Mouse (Mus musculus): Measurements from ENCODE around the gene Elk4.

Gene Elk4

DNA sequence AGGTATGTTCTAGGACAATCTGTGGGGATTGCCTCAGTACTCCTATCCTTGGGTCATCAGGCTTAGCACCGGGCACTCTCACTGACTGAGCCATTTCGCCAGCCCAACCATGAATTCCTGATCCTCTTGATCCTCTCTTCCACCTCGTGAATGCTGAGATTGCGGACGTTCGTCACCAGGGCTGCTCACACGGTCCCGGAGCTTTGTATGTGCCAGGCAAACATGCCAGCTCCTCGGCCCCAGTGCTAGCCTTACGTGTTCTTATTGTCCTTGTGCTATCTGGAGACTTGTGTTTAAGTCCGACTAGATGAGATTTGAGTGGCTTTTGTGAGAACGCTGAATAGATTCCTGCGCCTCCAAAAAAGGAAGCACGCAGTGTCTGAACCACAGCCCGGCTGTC lies 20.0 kb upstream of the Elk4 start:
- DNase-seq (ENCODE audit: low spot score), result no peak

DNA sequence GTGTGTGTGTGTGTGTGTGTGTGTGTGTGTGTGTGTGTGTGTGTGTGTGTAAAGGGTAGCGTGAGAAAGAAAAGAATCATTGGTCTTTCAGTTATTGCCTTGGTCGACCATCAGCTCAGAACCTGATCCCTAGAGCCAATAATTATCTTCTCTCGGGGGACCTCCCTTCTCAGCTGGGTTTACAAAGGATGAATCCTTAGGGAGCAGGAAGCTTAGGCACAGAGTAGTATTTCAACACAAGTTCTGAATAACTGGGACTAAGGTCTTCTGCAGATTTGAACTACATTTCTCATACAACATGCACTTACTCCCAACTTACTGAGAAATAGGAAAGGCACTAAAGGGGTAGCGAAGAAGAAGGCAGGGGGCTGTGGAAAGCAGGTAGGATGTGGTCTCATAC lies 17.9 kb upstream of the Elk4 start:
- DNase-seq (ENCODE audit: low spot score), result no peak

DNA sequence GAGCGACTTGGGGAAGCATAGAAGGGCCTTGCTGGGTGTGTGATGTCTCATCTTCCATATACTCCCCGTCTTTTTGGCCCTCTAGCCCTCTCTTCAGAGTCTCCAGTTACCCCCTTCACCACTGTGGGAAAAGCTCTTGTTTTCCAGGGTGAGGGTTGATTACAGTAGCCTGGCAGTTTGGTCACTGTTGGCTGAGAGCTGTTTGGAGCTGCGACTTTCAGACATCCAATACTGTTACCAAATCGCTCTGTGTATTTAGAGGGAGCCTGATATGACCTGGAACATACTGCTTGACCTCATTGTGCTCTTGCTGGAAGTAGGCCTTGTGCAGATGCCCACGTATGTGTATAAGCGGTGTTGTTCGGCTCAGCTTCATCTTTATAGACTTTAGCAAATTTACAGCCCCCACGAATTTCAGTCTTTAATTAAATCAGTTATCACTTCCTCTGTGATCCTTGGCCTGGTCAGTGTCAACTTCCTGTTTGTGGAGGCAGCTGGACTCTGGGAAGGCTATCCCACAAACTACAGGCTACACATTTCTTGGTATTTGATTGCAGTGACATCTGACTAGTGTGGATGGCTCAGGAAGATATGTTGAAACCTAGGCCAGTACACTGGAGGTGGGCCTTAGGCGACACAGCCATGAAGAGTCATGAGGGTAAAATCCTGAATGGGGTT lies 17.2 kb upstream of the Elk4 start:
- no peak for DNase-seq (ENCODE audit: low spot score)

DNA sequence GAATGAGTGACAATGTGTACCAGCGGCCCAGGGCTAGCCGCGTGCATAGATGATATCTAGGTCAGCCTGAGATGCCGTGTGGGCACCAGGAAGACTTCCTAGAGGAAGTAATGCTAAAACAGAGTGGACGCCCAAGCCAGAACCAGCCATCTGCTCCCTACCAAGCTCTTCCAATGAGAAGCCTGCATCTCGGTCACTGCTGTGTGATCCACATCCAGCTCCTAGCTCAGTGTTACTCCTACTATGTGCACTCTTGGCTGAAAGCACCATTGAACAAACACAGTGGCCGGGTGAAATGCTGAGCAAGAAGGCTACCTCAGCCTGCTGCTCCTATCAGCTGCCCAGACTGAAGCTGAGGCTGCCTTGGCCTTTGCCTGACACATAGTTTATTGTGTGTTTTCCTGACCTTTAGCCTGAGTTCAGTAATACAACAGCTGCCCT lies 14.8 kb upstream of the Elk4 start:
- no peak for DNase-seq (ENCODE audit: low spot score)

DNA sequence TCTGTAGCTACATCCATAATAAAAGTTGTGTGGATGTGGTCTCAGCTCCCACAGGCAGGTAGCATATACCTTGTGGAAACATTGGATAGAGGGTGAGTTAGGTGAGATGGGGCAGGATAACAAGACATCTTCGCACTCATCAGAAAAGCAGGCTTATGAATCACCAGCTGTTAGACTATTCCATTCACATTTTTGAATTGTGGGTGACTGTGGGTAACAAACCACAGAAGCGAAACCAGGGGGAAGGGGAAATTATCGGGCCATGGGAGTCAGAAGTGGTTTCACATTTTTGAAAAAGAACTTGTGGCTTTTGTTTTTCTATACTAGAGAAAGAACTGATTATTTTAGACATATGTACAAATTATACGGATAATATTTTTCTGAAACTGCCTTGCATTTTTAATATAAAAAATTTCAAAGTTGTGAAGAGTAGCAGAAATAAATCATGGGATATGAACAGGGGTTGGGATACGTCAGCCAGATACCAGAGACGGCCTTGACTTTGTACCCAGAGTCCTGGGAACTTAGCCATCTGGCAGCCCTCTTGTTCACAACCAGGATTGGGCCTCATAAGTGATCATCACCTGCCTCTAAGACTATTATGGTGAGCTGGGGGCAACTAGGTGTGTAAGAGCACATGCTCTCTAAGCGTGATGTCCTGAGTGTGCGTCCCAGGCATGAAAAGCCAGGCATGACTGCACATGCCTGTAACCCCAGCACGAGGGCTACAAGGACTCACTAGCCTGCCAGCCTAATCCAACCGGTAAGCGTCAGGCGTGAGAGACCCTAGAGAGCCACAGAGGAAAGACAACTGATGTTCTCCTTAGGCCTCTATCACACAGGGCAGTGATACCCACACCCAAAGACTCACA lies 14.0 kb upstream of the Elk4 start:
- no peak for DNase-seq (ENCODE audit: low spot score)

GRCm38 (mm10) chr1:131995062-131995461 lies 12.3 kb upstream of the Elk4 start:
- no peak for DNase-seq (ENCODE audit: low spot score)

DNA sequence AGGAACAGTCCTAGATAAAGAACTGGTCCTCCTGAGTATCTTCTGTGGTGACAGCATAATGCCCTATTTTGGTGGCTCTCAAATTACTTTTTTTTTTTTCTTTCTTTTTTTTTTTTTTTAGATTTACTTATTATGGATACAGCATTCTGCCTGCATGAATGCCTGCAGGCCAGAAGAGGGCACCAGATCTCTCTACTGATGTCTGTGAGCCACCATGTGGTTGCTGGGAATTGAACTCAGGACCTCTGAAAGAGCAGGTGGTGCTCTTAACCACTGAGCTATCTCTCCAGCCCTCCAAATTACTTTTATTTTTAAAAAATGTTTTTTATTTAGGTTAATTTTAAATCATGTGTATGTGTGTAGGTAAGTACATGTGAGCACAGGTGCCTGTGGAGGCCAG lies 6.9 kb upstream of the Elk4 start:
- no peak for DNase-seq (ENCODE audit: low spot score)

DNA sequence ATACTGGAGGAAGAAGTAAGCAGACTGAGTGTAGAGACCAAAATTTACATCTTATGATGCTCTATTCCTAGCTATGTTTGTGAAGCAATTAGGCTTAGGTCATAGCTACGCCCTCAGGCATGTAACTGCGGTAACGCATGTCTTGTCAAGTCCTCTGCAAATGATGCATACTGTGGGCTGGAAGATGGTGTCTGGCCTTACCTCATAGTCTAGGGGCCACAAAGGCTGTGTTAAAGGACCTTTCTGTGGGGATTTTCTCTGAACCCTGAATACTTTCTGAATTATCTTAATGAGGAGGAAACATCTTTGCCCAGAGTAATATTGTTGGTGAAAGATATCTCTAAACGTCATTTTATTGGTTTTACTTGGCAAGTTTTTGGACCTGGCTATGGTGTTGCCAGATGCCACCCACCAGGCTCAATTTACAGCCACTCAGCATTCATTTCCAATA lies 5.5 kb upstream of the Elk4 start:
- no peak for DNase-seq (ENCODE audit: low spot score)

- no peak for DNase-seq (ENCODE audit: low spot score)
These were observed 4.3 kb upstream of the Elk4 start for GRCm38 (mm10) chr1:132003111-132003510.

GRCm38 (mm10) chr1:132003817-132004216 lies 3.6 kb upstream of the Elk4 start:
- DNase-seq (ENCODE audit: low spot score), result no peak

DNA sequence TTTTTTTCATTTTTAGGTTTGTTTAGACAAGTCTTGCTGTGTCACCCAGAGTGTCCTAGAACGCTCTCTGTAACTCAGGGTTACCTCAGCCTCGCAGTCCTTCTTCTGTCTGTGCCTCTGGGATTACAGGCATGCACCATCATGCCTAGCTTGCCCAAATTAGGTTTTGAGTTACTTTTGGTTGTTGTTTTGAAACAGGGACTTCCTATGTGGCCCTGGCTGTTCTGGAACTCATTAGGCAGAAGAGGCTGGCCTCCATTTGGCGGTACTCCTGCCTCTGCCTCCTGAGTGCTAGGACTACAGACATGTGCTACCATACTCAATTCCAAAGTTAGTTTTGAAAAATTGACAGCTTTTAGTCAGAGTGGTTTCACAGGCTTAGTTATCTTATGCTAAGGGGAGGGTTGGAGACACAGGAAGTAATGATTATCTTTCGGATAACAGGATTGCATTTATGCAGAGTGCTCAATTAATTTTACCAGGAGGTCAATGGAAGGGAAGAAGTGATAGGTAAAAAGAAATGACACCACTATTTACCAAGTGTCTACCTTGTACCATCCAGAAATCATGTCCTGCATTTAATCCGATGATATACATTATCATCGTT lies 2.7 kb upstream of the Elk4 start:
- no peak for DNase-seq (ENCODE audit: low spot score)

- DNase-seq (ENCODE audit: low spot score), result no peak
These were observed 1.9 kb upstream of the Elk4 start for GRCm38 (mm10) chr1:132005466-132005865.

DNA sequence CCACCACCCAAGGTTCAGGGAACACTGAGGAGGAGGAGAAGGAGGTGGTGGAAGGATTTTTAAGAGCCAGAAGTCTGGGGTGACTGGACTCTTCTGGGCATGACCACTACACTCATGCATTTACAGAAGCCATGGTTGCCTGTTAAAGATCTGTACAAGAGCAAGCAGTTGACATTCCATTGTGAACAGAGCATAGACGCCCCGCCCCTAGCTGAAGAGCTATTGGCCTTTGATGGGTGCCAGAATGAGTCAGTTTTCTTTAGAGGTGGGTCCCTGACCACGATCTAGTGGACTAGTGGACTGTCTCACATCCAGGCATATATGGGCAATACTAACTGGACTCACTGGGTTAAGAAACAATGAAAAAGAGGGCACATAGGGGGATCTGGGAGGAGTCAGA lies 1.4 kb upstream of the Elk4 start:
- no peak for DNase-seq (ENCODE audit: low spot score)

GRCm38 (mm10) chr1:132006721-132007120 lies 686 bp upstream of the Elk4 start:
- no peak for DNase-seq (ENCODE audit: low spot score)

GRCm38 (mm10) chr1:132007828-132008827 lies 721 bp downstream of the Elk4 start:
- peak; percentile 80 for DNase-seq (ENCODE audit: low spot score)

GRCm38 (mm10) chr1:132008881-132009644 lies 1.7 kb downstream of the Elk4 start:
- DNase-seq (ENCODE audit: low spot score), result no peak

DNA sequence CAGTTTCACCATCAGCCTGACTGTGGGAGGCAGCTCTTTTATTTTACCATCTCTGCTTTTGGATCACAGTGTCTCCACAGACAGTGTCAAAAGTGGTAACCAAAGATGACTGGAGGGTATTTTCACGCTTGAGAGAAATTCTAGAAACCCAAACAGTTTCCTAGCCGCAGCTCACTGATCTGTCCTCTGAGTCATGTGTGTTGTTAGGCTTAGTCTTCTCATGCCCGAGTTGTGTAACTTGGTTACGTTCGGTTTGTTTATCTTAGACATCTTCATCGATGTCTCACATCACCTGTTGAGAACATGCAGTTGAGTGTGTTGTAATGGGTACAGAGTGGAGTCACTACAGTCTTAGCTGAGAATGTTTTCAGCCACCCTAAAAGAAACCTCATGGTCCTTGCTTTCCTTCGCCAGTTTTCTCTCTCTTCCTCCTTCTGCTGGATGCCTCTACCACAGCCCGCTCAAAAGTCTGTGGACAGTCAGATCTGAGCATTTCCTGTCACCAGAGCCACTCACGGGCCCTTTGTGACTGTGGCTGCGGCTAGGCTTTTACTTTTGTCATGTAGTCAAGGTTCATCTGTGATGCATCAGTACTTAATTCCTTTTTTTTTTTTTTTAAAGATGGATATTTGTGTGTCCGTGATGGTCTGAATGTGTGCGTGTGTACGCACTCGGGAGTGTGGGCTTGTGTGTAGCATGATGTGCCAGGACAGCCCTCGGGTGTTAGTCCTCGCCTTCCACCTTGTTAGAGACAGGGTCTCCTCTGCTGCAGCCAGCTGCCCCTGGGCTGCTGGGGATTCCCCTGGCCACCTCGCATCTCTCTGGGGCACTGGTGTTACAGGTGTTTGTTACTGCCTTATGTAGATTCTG lies 3.5 kb downstream of the Elk4 start:
- DNase-seq (ENCODE audit: low spot score), result no peak

- DNase-seq (ENCODE audit: low spot score), result no peak
These were observed 4.4 kb downstream of the Elk4 start for GRCm38 (mm10) chr1:132011785-132012184.

DNA sequence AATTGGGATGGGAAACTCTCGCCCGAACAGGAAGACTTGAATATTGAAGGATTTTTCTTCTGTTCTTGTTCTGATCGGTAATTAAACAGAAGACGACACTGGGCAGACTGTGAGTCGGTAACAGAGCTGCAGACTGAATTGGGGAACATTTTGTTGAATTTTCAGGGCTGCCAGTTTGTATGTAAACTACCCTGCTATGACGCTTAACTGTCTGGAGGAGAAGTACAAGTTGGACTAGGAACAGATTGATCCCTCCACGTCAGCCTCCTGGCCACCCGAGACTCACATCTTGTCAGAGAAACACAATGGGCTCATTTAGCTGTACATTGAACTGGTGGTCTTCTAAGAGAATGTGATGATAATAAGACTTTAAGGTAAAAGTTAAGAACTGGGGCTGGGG lies 5.5 kb downstream of the Elk4 start:
- no peak for DNase-seq (ENCODE audit: low spot score)

GRCm38 (mm10) chr1:132014800-132015199 lies 7.4 kb downstream of the Elk4 start:
- DNase-seq (ENCODE audit: low spot score), result no peak

Measured in ovary, postnatal 10 days (tissue).